Mouse (Mus musculus): ENCODE measurements at regions not wholly inside any gene's neighbourhood (a gene's known extent, or its start where the extent isn't known, plus 50 kb on each side); places are given as distances from the start of the nearest gene placed in this dataset.

DNA sequence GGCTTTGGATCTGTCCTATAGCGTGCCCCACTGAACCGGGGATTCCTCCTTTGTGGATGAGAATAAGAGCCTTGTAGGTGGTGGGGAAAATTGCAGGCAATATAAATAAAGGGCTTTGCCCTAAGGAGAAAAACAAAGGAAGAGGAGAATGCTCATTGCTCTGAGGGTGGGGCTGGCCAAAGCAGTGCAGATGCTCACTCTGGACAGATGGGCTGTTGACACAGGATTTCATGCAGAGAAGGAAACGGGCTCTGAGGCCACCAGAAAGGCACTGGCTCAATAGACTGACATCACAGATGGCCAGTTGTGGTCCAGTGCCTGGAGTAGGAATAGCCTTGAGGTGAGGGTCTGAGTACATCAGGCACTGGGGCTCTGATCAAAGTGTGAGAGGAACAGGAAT is 532.7 kb upstream of the Atp11b start:
- WGBS: 30% methylated on average over 3 of the region's 3 CpGs

DNA sequence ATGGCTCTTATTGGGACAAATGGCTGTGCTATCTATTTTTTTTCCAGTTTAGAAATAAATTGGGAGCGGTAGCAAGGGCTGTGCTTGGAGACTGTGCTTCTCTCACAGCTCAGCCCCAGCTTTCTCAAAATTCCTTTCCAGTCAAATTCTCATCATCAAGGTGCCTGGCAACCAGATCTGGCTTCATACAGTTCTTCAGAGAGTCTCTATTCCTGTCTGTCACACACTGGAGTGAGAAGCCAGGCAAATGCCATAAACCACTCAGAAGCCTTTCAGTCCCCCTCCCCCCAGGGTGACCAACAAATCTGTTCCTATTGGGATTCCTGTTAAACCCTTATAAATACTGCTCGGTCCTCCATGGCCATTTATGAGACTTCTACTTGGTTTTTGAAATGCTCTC is 531.7 kb upstream of the Atp11b start:
- no peak for ATAC-seq (replicated peaks; ENCODE audit: low FRiP score)
- H3K27ac ChIP-seq: no peak overlapping the region
- WGBS: 41% methylated on average over 2 of the region's 2 CpGs

More for the DNA sequence above, 532.7 kb upstream of the Atp11b start:
- Histone ChIP-seq H3K4me1 (0 out of 2 replicates have a peak, but pooled peaks cover 4% of the 10 kb centered on the region), H3K36me3 (no peaks in the 10 kb centered on the region), H3K4me2 (no peak overlapping the region), H3K4me3 (replicated peaks) (no peak overlapping the region), H3K9me3 (replicated peaks) (no peaks in the 10 kb centered on the region), H3K9ac (no peak overlapping the region), H3K27me3 (no peaks in the 10 kb centered on the region), H3K27ac (no peak overlapping the region)
- no peak for ATAC-seq (replicated peaks; ENCODE audit: low FRiP score)

DNA sequence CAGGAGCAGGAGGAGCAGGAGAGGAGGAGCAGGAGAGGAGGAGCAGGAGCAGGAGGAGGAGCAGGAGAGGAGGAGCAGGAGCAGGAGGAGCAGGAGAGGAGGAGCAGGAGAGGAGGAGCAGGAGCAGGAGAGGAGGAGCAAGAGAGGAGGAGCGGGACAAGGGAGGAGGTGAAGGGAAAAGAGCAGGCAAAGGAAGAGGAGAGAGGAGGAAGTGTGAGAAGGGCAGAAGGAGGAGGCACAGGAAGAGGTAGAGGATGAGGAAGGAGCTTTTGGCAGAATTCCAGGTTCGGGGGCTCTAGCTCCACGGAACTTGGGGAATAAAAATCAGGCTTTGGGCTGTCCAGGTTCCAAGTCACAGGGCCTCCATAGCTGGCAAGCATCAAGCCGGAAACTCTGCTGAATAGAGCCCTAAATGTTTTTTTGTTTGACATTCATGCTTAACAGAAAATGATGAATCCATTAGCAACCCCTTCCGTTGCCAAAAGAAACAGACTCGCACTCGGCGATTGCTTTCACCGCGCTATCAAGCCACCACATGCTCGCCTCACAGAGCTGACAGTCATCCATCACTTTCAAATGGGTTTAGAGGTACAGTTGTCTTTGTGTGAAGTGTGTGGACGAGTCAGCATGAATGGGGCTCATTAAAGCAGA is 528.7 kb upstream of the Atp11b start:
- H3K4me2 ChIP-seq: peak overlapping the region; percentile 43
- no peaks in the 10 kb centered on the region for H3K27me3 ChIP-seq
- ATAC-seq (replicated peaks; ENCODE audit: low FRiP score): peak; percentile 64
- H3K36me3 ChIP-seq: no peaks in the 10 kb centered on the region
- H3K4me3 ChIP-seq (replicated peaks): peak overlapping the region; percentile 19; the same call in 1 of the 2 replicates
- H3K27ac ChIP-seq: 0 out of 2 replicates have a peak overlapping the region, but pooled peaks have one; percentile 32
- H3K9me3 ChIP-seq (replicated peaks): no peaks in the 10 kb centered on the region
- 16% methylated on average over 12 of the region's 12 CpGs for WGBS
- 0 out of 2 replicates have a peak, but pooled peaks cover 4% of the 10 kb centered on the region for H3K4me1 ChIP-seq
- no peak overlapping the region for H3K9ac ChIP-seq

More for the DNA sequence above, 531.7 kb upstream of the Atp11b start:
- Histone ChIP-seq H3K36me3 (no peaks in the 10 kb centered on the region), H3K9me3 (replicated peaks) (no peaks in the 10 kb centered on the region), H3K4me2 (no peak overlapping the region), H3K27me3 (no peaks in the 10 kb centered on the region), H3K9ac (no peak overlapping the region), H3K4me1 (0 out of 2 replicates have a peak, but pooled peaks cover 4% of the 10 kb centered on the region), H3K4me3 (replicated peaks) (no peak overlapping the region)

DNA sequence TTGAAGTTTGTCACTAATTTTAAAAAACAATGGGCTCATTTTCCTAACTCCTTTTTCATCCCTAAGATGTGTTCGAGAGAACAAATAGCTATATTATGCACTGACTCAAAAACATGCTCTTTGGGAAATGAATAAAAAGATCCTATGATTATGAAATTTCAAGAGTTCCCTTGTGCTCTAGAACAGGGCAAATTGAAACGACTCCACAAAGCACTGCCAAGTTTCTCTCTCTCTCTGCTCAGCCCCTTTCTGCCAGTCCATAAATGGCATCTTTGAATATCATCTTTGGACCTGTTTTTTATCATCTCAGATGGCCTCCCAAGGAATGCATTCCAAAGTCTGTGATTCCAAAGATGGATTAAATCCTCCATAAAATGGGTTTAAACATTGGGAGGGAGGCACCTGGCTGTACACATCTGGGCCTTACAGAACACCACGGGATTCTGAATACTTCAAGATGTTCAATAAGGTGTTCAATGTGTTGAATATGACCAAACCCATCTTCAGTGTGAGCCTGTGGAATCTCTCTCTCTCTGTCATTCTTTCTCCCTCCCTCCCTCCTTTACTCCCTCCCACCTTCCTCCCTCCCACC is 528.0 kb upstream of the Atp11b start:
- H3K4me1 ChIP-seq: 0 out of 2 replicates have a peak, but pooled peaks cover 4% of the 10 kb centered on the region
- no peaks in the 10 kb centered on the region for H3K9me3 ChIP-seq (replicated peaks)
- H3K4me3 ChIP-seq (replicated peaks): no peak overlapping the region
- H3K36me3 ChIP-seq: no peaks in the 10 kb centered on the region
- no peak for ATAC-seq (replicated peaks; ENCODE audit: low FRiP score)
- H3K27ac ChIP-seq: no peak overlapping the region
- H3K4me2 ChIP-seq: peak overlapping the region; percentile 43; the same call in 1 of the 2 replicates
- WGBS: 63% methylated on average over 3 of the region's 3 CpGs
- H3K9ac ChIP-seq: no peak overlapping the region
- H3K27me3 ChIP-seq: no peaks in the 10 kb centered on the region

DNA sequence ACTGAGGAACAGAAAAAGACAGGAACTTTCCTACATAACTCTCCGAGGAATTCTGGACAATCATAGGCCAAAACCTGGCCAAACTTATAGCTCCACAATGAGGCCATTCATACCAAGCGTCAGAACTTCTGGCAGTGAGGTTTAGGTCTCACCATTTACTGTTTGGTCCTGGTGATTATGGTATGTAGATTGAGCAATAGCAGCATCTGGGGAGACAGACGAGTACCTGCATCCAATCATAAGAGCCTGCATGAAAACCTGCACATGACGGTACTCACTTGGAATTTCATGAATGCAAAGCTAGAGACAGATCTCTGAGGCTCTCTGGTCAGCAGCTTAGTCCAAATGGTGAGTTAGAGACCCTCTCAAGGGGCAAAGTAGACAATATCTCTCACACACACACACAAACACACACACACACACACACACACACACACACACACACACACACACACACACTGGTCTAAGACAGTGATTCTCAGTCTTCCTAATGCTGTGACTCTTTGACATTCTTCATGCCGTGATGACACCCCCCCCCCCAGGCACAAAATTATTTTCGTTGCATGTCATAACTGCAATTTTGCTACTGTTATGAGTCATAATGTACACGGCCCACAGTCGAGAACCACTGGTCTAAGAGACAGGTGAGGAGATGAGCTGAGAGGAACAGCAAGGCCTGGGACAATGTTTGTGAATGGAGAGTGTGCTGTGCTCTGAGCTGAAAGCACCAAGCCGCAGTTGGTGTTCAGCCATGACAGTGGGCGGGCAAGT is 522.6 kb upstream of the Atp11b start:
- no peaks in the 10 kb centered on the region for H3K36me3 ChIP-seq
- H3K9ac ChIP-seq: no peak overlapping the region
- no peak overlapping the region for H3K4me3 ChIP-seq (replicated peaks)
- no peaks in the 10 kb centered on the region for H3K27me3 ChIP-seq
- H3K27ac ChIP-seq: no peak overlapping the region
- WGBS: 83% methylated on average over 10 of the region's 10 CpGs
- H3K4me1 ChIP-seq: no peaks in the 10 kb centered on the region
- H3K9me3 ChIP-seq (replicated peaks): no peaks in the 10 kb centered on the region
- H3K4me2 ChIP-seq: no peak overlapping the region
- ATAC-seq (replicated peaks; ENCODE audit: low FRiP score): no peak

DNA sequence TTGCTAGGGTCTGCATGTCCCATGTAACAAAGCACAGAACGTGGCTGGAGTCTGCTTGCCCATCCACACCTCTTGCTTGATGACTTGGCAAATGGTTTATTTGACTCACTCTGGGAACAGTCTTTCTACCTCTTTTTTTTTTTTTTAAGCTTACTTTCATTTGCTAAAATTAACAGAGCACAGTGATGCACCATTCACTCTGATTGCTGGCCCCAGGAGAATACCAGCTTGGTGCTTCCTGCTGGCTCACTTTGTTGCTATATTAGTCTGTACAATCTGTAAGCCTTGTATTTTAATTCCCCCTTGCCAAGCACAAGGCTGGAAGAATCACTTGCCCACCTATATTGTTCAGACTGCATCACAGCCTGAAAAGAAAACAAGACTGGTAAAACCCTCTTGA is 521.4 kb upstream of the Atp11b start:
- Histone ChIP-seq H3K9ac (no peak overlapping the region), H3K36me3 (no peaks in the 10 kb centered on the region), H3K27me3 (no peaks in the 10 kb centered on the region), H3K4me2 (no peak overlapping the region), H3K4me1 (no peaks in the 10 kb centered on the region), H3K4me3 (replicated peaks) (no peak overlapping the region), H3K27ac (no peak overlapping the region), H3K9me3 (replicated peaks) (no peaks in the 10 kb centered on the region)
- WGBS: 47% methylated on average over 1 of the region's 1 CpGs
- no peak for ATAC-seq (replicated peaks; ENCODE audit: low FRiP score)

DNA sequence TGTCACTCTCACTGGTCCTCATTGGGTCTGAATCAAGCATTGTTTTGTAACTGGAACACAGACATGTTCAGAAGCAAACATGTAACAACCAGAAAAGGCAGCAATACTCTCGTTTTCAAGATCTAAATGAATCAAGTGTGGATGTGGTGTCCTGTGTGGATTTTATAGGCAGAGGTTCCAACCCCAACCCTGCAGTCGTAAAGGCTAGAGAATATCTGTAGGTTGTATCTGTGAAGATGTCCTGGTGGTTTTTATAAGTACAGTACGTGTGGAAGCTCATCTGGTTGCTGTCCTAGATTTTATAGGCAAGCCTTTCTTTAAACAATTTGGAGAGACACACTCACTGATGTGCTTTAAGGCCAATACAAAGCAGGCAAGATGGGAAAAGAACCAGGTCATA is 518.8 kb upstream of the Atp11b start:
- WGBS: 74% methylated on average over 3 of the region's 3 CpGs
- Histone ChIP-seq H3K4me2 (no peak overlapping the region), H3K4me1 (0 out of 2 replicates have a peak, but pooled peaks cover 4% of the 10 kb centered on the region), H3K27ac (no peak overlapping the region), H3K4me3 (replicated peaks) (no peak overlapping the region), H3K9me3 (replicated peaks) (no peaks in the 10 kb centered on the region), H3K9ac (no peak overlapping the region), H3K27me3 (no peaks in the 10 kb centered on the region), H3K36me3 (no peaks in the 10 kb centered on the region)
- no peak for ATAC-seq (replicated peaks; ENCODE audit: low FRiP score)

DNA sequence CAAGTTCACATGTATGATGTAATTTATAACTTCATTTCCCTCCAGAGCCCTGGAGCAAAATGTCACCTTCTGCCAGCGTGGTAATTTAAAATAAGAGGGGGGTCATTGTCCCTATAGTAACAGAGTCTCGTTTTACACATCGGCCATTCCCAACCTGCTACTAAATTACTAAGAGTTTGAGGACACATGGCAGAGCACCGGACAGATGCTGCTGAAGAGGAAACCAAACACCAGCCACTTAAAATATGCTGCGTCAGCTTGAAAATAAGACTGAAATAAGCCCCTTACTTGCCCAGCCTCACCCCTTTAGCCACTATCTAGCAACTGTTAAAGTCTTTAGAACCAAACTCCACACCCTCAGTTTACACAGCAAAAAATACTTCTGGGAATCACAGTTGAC is 518.1 kb upstream of the Atp11b start:
- no peaks in the 10 kb centered on the region for H3K36me3 ChIP-seq
- H3K9me3 ChIP-seq (replicated peaks): no peaks in the 10 kb centered on the region
- H3K4me3 ChIP-seq (replicated peaks): no peak overlapping the region
- no peak overlapping the region for H3K4me2 ChIP-seq
- no peak overlapping the region for H3K27ac ChIP-seq
- 13% methylated on average over 5 of the region's 5 CpGs for WGBS
- 0 out of 2 replicates have a peak, but pooled peaks cover 4% of the 10 kb centered on the region for H3K4me1 ChIP-seq
- no peaks in the 10 kb centered on the region for H3K27me3 ChIP-seq
- H3K9ac ChIP-seq: no peak overlapping the region
- peak; percentile 41; the same call in 1 of the 2 replicates for ATAC-seq (replicated peaks; ENCODE audit: low FRiP score)

DNA sequence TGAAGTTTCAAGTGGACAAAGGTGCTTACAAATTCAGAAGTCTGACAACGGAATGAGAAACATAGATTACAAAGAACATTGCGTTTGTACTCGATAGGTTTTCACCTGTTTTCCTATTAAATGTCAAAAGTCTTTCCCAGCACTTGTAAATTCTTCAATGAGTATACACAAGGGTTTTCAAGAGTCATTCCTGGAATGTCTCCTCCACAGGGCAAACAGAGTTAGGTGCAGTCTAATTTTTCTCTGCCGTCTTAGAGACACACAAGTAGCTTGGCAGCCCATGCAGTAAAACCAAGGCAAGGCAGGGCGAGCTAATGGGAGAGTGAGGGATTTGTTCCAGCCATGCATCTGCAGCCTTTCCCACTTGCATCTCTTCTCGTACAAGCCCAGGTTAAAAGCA is 516.6 kb upstream of the Atp11b start:
- H3K9me3 ChIP-seq (replicated peaks): no peaks in the 10 kb centered on the region
- no peak overlapping the region for H3K27ac ChIP-seq
- H3K4me3 ChIP-seq (replicated peaks): no peak overlapping the region
- H3K4me2 ChIP-seq: no peak overlapping the region
- H3K4me1 ChIP-seq: 0 out of 2 replicates have a peak, but pooled peaks cover 4% of the 10 kb centered on the region
- no peaks in the 10 kb centered on the region for H3K36me3 ChIP-seq
- no peak overlapping the region for H3K9ac ChIP-seq
- WGBS: 81% methylated on average over 6 of the region's 6 CpGs
- ATAC-seq (replicated peaks; ENCODE audit: low FRiP score): no peak
- no peaks in the 10 kb centered on the region for H3K27me3 ChIP-seq

DNA sequence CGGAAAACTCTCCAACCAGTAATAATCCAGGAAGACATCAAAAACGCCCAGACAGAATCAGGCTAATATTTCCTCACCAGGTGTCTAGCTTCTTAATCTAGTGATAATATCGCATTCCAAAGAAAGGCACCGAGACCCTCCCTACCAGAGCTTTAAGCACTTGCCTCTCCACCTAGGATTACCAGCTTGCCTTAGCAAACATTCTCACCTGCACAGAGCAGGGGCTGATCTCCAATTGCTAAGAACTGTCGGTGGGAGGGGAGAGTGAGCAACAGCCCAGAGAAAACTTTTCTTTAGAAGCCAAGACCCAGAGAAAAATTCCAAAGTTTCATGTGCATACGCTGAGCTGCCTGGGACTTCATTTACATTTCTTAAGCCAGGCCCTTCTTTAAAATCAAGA is 511.6 kb upstream of the Atp11b start:
- H3K4me3 ChIP-seq (replicated peaks): no peak overlapping the region
- H3K9ac ChIP-seq: no peak overlapping the region
- H3K4me1 ChIP-seq: 0 out of 2 replicates have a peak, but pooled peaks cover 4% of the 10 kb centered on the region
- no peak overlapping the region for H3K4me2 ChIP-seq
- no peak overlapping the region for H3K27ac ChIP-seq
- H3K27me3 ChIP-seq: no peaks in the 10 kb centered on the region
- no peak for ATAC-seq (replicated peaks; ENCODE audit: low FRiP score)
- H3K9me3 ChIP-seq (replicated peaks): no peaks in the 10 kb centered on the region
- H3K36me3 ChIP-seq: no peaks in the 10 kb centered on the region
- WGBS: 47% methylated on average over 6 of the region's 6 CpGs

DNA sequence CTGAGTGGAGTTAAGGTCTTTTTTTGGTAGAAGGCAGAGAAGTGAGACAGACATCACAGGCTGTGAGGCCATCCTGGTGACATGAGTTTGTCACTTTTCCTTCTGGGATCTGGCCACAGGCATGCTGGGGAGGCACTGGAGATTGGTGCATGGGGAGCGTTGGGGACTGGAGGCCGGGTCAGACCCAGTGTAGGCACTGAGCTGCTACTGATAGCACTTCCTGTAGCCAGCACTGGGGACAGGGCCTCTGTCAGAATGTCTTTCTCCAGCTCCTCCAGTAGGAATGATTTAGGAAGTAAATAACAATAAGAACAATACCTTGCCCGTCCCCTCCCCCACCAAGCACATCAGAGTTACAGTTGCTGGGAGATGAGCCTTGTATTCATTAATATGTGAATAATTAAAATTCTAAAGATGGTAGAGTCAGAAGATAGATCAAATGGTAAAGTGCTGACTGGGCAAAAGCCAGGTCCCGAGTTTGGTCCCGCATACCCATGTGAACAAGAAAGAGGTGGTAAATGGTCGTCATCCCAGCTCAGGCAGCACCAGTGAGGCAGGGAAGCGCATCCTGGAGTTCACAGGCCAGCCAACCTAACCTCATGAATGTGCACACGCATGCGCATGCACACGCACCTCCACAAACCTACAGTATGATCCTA is 510.9 kb upstream of the Atp11b start:
- Histone ChIP-seq H3K4me3 (replicated peaks) (no peak overlapping the region), H3K27ac (no peak overlapping the region), H3K27me3 (no peaks in the 10 kb centered on the region), H3K4me1 (0 out of 2 replicates have a peak, but pooled peaks cover 4% of the 10 kb centered on the region), H3K4me2 (no peak overlapping the region), H3K36me3 (no peaks in the 10 kb centered on the region), H3K9ac (no peak overlapping the region), H3K9me3 (replicated peaks) (no peaks in the 10 kb centered on the region)
- ATAC-seq (replicated peaks; ENCODE audit: low FRiP score): no peak
- WGBS: 77% methylated on average over 10 of the region's 10 CpGs

DNA sequence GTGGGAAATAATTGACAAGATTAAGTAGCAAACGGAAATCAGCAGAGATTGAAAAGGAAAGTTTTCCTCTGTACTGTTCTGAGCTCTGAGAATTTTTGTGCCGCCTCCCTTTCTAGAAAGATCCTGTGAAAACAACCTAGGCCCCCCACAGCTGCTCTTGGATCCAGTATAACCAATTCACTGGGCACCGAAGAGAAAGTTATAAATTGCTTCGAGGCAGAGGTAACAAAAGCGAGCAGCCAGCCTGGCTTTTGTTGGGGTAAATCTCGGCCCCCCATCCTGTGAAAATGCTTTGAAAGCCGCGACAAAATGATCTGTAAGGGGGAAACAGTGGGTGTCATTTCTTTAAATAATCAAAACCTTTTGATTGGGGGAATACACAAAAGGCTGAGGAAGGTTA is 508.9 kb upstream of the Atp11b start:
- Histone ChIP-seq H3K27ac (no peak overlapping the region), H3K9me3 (replicated peaks) (no peaks in the 10 kb centered on the region), H3K4me2 (no peak overlapping the region), H3K4me1 (no peaks in the 10 kb centered on the region), H3K4me3 (replicated peaks) (no peak overlapping the region), H3K27me3 (no peaks in the 10 kb centered on the region), H3K9ac (no peak overlapping the region), H3K36me3 (no peaks in the 10 kb centered on the region)
- no peak for ATAC-seq (replicated peaks; ENCODE audit: low FRiP score)
- WGBS: 31% methylated on average over 8 of the region's 8 CpGs
